Mouse (Mus musculus) bone marrow, adult 2 months (tissue): ENCODE results near the gene Pithd1. TPM values are rescaled to one million over a fixed set of nuclear protein-coding genes. Genes with fewer than 3 reads are reported as not detected.
A peak's percentile ranks its signal among the peaks of the same experiment; 100 is the strongest.

ENCODE experiments used
- H3K27ac ChIP-seq: fragments of 200-500 bp; 2 replicates; pipeline ENCODE4 v1.5.1; 2012; ENCODE audit warnings: low read depth, mild to moderate bottlenecking, control low read depth, inconsistent platforms, low read length; ENCODE audit not compliant: control insufficient read depth, poor library complexity, insufficient read depth
- H3K4me1 ChIP-seq: fragments of 200-500 bp; 2 replicates; pipeline ENCODE4 v1.6.1; 2011; ENCODE audit warnings: low read length; ENCODE audit not compliant: control insufficient read depth, insufficient read depth
- H3K4me3 ChIP-seq: fragments of 200-500 bp; replicated peaks from 2 replicates; pipeline ENCODE3; 2011; ENCODE audit warnings: mild to moderate bottlenecking, low read depth, low read length, control low read depth; ENCODE audit not compliant: control insufficient read depth
- CTCF ChIP-seq: fragments of 200-500 bp; IDR thresholded peaks from 2 replicates; pipeline ENCODE4 v1.5.1; 2011; ENCODE audit warnings: low read length, control low read depth; ENCODE audit not compliant: control insufficient read depth, insufficient read depth
- POLR2A ChIP-seq: fragments of 200-500 bp; IDR thresholded peaks from 2 replicates; pipeline ENCODE4 v1.6.1; 2011; ENCODE audit warnings: low read depth, mild to moderate bottlenecking, control low read depth, low read length, borderline replicate concordance; ENCODE audit not compliant: control insufficient read depth
- WGBS: fragments of 180-500 bp; shearing (Covaris S2); methylation state at CpG from one replicate; pipeline ENCODE4 v1.1.7; 2018; 5-methylcytosine and 5-hydroxymethylcytosine counted together
- polyA plus RNA-seq: library from polyadenylated mRNA; stranded (reverse); fragments of >200 nt; gene quantifications from 2 replicates; pipeline ENCODE4 v1.2.4, GENCODE M21; 2011; ENCODE audit warnings: low replicate concordance; ENCODE audit not compliant: missing spikeins, insufficient read depth, insufficient read length

The Pithd1 gene
- 48.2 and 49.8 TPM in 2 replicates for polyA plus RNA-seq

- no peaks in the 10 kb centered on the region; the same call in 1 of the 2 replicates for H3K4me1 ChIP-seq
- peak within 1 kb of the TSS; percentile 90 for H3K27ac ChIP-seq
- under 1% methylated on average over 79 of the region's 81 CpGs for WGBS
- TF ChIP-seq CTCF (no peak), POLR2A (peak; percentile 98; the same call in 1 of the 2 replicates)
- peak within 1 kb of the TSS; percentile 84 for H3K4me3 ChIP-seq
These were observed at the start of gene Pithd1 for GRCm38 (mm10) chr4:135986943-135987710. Gene Pithd1, minus strand, starts transcription at chr4:135987264.

- TF ChIP-seq POLR2A: no peak
- TF ChIP-seq CTCF: no peak
- Histone ChIP-seq H3K4me3 (no peak overlapping the region), H3K27ac (0 out of 2 replicates have a peak overlapping the region, but pooled peaks have one; percentile 16), H3K4me1 (peaks cover 4% of the 10 kb centered on the region)
- 45% methylated on average over 4 of the region's 4 CpGs for WGBS
These were observed 48.0 kb upstream of the Pithd1 start for GRCm38 (mm10) chr4:136035078-136035477.

- 35% methylated on average over 1 of the region's 1 CpGs for WGBS
- no peak for TF ChIP-seq POLR2A
- TF ChIP-seq CTCF: no peak
- H3K27ac ChIP-seq: no peak overlapping the region
- H3K4me3 ChIP-seq: no peak overlapping the region
- peaks cover 9% of the 10 kb centered on the region for H3K4me1 ChIP-seq
These were observed 46.2 kb upstream of the Pithd1 start for GRCm38 (mm10) chr4:136033231-136033630.

GRCm38 (mm10) chr4:136030968-136031909 is 44.2 kb upstream of the Pithd1 start:
- 3% methylated on average over 8 of the region's 8 CpGs for WGBS
- peak overlapping the region; percentile 83 for H3K27ac ChIP-seq
- peak overlapping the region; percentile 4 for H3K4me3 ChIP-seq
- H3K4me1 ChIP-seq: peaks cover 9% of the 10 kb centered on the region
- TF ChIP-seq POLR2A: no peak
- no peak for TF ChIP-seq CTCF

- TF ChIP-seq CTCF (no peak), POLR2A (no peak)
- WGBS: 14% methylated on average over 5 of the region's 5 CpGs
- Histone ChIP-seq H3K4me3 (peak overlapping the region; percentile 56), H3K27ac (peak overlapping the region; percentile 85), H3K4me1 (peaks cover 9% of the 10 kb centered on the region)
These were observed 41.6 kb upstream of the Pithd1 start for GRCm38 (mm10) chr4:136028689-136029088.

- Histone ChIP-seq H3K4me3 (peak overlapping the region; percentile 56), H3K27ac (peak overlapping the region; percentile 85), H3K4me1 (peaks cover 9% of the 10 kb centered on the region)
- peak; percentile 44 for TF ChIP-seq POLR2A
- no peak for TF ChIP-seq CTCF
- WGBS: 4% methylated on average over 19 of the region's 19 CpGs
These were observed 41.1 kb upstream of the Pithd1 start for GRCm38 (mm10) chr4:136028132-136028564.

GRCm38 (mm10) chr4:136027416-136028131 is 40.5 kb upstream of the Pithd1 start:
- no peak for TF ChIP-seq CTCF
- TF ChIP-seq POLR2A: no peak
- peak overlapping the region; percentile 85 for H3K27ac ChIP-seq
- no peak overlapping the region for H3K4me3 ChIP-seq
- WGBS: 51% methylated on average over 8 of the region's 8 CpGs
- H3K4me1 ChIP-seq: peaks cover 9% of the 10 kb centered on the region
